Mouse (Mus musculus) mesoderm, embryonic 11.5 days (tissue): ENCODE measurements around the gene Tnfsf18.

Experiments
- DNase-seq: peaks from one replicate; pipeline ENCODE4 v3.0.0-alpha.2; 2012; ENCODE audit warnings: low read depth, low spot score

The Tnfsf18 gene

DNA sequence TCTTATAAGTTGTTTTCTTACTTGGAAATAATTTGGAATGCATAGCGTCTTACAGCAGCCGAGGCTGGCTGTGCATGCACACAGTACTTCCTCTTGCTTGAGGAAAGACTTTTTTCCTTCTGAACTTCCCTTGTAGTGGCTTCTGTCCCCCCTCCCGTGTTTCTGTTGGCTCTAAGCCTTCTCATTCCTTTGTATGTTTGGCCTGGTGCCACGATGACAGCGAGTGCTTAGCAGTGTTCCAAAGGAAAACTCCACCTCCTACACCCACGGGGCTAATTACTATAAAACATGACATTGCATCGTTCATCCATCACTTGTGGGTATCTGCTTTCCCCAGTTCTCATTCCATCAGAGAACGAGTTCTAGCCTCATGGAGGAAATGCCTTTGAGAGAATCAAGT, at the start of gene Tnfsf18:
Tnfsf18 (plus strand) TSS at position 313 of the 400 bp plus-strand sequence.
- peak; percentile 46 for DNase-seq

DNA sequence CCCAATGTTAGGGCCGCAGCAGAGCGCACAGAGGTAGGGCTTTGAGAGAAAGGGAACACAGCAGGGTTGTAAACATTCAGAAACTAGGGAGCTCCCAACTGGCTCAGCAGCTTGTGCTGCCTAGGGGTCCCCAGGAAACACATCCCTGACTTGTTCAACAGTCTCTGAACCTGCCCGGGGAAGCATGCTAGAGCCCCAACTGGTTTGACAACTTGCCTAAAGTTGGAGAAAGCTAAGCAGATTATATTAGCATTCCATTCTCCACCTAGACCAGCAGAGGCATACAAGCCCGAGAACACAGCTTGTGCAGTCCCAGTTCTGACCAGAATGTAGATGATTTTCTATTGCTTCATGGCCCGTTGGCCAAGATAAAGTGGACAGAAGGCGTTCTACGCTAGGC, 49.6 kb upstream of the Tnfsf18 start:
- DNase-seq = peak; percentile 10

DNA sequence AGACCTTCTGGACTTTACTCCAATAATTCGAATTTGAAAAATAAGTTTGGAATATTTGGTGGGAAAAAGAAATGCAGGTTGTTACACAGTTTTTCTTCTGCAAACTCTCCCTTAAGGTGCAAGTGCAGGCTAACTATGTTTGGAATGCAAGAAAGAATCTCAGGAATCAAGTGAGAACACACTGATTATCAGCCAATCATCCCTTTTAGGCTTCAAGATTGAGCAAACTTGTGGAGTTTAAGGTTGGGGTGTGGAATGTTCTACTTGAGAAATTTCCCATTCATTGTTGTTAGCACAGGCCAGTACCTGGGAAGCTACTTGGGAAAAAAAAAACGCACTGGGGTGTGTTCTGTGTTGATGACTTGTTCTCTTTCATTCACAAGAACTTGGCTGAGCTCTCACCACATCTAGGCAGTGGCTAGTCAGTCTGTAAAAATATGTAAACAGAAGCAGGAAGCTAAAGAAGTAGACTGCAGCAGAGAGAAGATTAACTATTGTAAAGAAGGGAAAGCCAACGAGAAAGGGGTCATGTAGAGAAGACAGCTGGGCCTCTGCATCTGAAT, 42.7 kb upstream of the Tnfsf18 start:
- no peak for DNase-seq

DNA sequence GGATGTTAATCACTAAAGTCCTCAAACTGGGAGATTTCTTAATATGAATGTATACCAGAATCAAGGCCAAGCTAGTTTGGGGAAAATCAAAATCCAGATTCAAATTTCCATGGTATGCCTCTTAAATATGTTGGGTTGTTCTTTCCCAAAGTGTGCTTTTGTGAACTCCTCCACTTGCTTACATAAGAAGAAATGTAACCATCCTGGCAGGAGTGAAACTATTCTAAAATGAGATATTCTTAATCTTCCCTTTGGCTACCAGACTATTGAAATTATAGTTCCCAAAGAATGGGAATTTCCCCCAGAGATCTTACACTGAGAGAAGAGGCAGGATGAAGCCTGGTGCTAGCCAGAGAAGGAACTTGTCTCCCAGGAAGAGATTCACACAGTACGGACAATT, 42.2 kb upstream of the Tnfsf18 start:
- no peak for DNase-seq

DNA sequence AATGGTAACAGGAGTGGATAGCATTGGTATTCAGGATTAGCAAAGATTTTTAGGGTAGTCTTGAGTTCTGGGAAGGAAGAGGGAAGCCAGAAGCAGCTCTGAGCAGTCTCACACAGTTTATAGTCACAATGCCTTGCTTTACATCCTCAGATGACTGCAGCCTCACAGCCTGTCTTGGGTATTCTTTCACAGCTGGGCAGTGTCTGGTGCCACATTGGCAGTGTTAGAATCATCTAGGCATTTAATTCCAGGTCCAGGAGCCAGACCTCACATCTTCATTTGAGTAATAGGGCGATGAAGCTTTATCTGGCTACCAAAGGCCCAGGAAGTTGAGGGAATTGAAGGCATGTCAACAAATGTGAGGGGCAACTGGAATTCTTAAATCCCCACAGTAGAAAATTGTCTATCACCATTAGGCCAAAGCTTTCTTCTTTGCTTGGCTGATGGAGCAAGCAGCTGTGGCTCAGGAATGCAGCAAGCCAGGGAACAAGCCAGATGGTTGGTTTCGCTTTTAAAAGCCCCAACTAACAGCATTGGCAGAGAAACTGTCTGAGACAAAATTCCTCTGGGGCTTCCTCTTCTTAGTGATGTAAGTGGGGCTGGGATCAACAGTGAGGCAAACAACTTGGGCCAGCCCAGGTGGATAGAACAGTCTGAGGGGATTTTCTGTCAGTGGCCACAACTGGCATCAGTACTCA, 30.9 kb upstream of the Tnfsf18 start:
- peak; percentile 58 for DNase-seq

DNA sequence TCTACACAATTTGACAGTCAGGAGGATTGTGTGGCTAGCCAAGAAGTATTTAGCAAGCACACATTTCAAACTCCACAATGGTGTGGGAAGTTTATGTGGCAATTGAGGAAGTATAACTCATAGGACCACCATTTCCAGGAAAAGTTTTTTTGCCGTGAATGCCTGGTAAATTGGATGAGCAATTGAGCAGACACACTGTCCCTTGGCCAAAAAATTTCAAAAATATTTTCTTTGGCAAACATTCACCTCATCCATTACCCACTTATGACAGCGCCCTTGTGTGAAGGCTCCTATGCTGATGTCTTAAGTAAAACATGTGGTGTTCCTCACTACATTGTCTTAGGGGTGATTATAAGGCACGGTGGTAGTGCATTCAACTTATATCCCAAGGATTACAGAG, 17.2 kb upstream of the Tnfsf18 start:
- DNase-seq = no peak

DNA sequence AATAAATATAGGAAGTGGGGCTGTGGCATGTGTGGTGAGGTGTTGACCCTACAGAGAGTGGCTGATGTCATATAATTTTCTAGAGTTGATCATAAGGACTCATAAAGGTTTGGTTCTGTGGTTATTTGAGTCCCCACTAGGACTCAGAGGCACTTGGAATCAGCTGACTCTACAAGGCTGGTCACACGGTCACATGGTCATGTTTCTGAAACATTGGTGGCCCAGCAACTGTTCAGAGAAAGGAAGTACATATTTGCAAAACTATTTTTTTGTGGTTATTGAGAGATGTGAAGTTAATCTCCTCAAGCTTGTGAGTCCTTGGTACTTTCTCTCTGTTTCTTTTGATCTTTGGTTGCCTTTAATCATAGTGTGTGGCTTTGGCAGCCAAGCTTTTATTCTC, 14.6 kb upstream of the Tnfsf18 start:
- no peak for DNase-seq

DNA sequence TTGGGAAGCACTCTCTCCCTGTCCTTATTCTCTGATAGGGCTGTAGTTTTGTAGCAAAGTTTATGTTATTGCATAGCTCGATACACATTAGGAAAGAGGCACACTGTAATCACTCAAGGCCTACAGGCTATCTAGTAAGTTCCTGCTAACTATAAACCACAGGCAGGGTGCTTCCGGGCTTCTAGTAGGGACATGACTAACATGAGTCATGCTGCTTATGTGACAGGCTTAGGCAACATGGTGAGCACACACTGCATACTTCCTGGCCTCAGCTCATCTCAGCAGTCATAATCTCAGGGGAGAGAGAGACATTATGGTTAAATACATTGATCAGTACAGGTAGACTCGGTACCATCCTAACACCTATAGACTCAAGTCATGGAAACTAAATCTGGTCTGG, 12.2 kb upstream of the Tnfsf18 start:
- no peak for DNase-seq

DNA sequence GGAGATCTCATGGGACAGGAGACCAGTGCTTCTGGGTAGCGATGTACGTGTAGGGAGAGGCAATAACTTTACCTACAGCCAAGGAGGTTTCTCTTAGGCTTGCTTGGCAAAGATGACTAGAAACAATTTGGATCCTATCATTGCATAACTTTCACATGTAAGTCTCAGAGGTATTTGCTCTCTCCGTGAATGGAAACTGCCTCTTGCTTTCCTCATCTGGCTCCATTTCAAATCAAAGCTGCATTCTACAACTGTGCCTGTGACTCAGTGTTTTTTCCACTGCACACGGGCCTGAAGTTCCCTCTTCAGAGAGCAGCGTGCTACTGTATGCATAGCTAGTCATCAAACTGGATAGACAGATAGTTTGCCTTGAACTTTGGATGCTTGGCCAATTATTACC, 7.4 kb upstream of the Tnfsf18 start:
- no peak for DNase-seq

DNA sequence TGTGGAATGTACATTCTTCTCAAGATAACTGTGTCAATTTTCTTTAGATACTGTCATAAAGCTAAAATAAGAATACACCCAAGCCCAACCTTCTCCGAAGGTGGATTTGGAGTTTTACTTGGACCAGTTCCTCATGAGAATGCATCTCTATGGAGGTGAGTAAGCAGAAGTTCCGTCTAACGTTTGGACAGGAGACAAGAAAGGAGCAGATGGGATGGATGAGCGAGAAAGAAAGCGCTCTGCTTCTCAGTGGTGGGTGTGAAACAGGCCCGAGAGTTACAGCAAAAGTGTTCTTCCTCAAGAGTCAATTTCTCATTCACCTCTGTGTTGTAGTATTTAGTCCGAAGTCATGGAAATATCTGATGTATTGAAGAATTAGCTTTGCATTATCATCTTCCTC, 2.7 kb upstream of the Tnfsf18 start:
- DNase-seq = no peak

DNA sequence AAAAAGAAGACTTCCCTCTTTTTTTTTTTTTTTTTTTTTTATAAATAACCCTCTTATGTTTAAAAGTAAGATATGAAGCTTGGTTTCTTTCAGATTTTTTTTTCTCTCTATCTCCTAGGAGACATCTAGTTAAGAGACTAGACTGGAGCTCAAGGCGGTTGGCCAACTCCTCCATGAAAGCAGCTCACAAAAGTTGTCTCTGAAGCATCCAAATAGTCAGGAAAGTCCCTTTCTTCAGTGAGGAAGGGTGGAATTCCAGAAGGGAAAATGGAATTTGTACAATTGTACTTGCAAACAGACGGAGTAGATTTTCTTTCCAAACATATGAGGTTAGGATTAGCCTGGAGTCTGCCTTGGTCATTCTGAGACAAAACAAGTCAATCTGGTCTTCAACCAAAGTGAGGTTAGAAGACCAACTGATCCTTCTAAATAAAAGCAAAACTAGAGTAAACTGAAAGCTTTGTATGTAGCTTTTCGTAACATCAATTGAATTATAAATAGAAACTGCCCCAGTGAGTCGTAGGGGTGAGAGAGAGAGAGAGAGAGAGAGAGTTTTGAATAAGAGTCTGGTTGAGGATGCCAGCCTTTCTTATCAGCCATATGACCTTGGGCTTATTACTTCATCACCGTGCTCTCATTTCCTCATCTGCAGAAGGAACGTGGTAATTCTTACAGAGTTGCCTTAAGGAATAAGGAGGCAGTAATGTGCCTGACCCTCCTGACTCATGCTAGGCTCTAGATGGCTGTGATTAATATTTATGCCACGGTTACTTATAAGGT, 2.6 kb downstream of the Tnfsf18 start:
- DNase-seq = no peak

DNA sequence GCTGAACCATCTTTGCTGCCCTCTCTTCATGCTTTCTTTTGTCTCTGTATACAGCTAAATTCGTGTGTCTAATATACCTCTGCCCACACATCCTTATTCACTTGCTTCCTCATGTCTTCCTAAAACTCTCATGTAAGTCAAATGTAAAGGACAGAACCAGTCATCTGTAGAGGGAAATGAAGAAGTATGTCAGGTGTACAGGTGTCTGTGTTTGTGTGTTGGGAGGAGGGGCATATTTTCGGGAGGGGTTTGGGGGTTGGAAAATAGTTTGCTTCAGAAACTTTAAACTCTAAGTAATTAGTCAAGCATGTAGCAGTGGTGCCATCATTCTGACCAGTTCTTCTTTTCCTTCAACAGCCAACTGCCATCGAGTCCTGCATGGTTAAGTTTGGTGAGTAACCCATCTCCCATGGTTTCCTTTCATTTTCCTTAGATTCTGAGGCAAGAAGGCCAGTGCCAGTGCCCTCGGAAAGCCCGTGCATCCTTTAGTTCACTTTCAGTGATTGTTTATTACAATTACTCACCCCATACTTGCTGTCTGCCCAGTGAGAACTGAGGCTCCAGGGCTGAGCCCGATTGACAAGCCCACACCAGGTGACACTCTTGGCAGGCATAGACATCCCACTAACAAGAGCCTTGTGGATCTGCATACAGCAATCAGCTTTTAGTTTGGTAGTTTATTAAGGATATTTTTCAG, 5.8 kb downstream of the Tnfsf18 start:
- DNase-seq = no peak

DNA sequence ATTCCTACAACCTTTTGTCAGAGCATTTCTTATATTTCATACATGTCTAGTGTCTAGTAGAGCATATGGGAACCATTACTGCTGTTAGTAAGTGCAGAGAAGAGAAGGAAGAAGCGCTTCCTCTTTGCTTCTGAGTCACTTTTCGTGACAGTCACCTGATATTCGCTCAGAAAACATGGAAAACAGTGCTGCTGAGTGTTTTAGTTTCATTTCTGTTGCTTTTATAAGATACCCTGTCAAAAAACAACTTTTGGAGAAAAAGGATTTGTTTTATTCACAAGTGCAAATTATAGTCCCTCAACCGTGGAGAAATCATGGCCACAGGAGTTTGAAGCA, 6.3 kb downstream of the Tnfsf18 start:
- no peak for DNase-seq

DNA sequence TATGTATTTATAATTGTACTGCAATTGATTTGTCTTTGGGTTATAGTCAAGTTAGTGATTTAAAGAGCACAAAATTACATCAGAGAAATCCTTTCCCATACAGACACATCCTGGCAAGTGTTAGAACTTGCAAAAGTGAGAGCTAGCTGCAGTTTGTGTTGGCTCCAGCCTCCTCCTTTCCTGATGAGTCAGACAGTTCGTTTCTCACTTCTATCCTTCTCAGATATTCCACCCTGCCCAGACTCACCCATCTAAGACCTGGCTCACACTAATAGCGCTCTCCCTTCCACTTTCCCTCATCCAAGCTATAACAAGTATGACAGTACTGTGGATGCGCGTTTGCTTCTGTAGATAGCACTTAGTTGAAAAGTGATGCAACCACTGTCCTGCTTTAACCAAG, 11.9 kb downstream of the Tnfsf18 start:
- no peak for DNase-seq

DNA sequence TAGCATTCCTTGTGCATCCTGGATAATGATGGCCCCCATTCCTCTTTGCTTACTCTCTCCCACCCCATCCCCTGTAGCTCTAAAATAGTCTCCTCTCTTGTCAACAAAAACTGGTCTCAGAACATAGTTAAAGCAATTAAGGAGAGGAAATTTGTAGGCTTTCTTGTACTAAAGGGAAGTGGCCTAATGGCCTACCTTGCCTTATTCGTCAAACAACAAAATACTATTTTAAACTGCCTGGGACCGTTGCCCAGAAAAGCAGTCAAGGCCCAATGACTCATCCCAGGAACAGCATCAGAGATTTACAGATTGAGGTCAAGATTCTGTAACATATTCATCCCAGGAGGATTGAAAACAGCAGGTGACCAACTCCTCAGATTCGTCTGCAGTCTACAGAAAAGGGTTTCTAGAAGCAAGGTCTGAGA, 13.2 kb downstream of the Tnfsf18 start:
- DNase-seq = no peak

DNA sequence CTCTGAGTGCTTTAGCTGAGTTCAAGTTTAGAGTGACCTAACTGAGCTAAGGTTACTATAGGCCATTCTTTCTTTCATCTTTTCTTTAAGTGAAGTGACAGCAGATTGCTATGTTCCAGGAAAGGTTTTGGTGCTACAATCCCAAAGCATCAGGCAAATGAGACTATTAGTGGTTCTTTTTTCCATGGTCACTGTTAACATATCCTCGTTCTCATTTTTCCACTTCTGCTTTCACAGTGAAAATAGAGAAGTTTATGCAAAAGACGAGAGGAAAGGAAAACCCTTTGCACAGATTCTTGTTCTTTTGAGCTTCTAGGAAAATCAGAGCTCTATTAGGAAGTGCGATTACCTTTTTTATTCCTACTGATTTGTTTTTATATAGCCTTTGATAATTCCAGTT, 22.9 kb downstream of the Tnfsf18 start:
- no peak for DNase-seq

DNA sequence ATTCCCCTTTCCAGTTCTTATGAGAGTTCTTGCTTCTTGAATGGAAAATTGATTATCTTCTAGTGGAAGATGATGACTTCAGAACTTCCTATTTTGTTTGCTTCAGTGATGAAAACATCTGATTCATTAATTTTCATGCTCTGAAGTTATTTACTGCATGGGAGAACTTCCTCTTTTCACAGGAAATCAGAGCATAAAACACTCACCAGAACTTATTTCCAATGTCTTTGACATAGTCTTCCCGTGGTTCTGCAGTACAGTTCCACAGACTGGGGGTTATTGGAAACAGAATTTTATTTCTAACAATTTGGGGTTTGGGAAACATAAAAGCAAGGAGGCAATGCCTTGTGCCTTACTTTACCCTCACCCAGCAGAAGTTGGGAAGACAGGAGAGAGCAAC, 25.8 kb downstream of the Tnfsf18 start:
- DNase-seq = no peak

DNA sequence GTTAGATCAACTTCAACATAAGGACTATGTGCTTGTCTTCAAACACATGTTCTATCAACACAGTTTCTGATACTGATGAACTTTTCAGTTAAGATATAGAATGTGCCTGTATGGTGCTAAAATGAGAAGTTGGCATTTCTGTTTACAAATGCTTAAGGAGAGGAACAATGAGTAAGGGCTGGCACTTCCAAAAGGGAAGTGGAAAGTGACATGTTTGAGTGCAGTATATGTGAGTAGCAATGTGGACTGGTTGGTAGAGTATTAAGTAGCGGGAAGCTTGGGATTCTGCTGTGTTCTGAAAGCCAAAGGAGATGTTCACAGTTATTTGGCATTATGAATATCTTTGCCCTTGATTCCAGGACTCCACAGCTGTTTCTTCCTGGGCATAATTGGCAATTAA, 33.7 kb downstream of the Tnfsf18 start:
- no peak for DNase-seq

DNA sequence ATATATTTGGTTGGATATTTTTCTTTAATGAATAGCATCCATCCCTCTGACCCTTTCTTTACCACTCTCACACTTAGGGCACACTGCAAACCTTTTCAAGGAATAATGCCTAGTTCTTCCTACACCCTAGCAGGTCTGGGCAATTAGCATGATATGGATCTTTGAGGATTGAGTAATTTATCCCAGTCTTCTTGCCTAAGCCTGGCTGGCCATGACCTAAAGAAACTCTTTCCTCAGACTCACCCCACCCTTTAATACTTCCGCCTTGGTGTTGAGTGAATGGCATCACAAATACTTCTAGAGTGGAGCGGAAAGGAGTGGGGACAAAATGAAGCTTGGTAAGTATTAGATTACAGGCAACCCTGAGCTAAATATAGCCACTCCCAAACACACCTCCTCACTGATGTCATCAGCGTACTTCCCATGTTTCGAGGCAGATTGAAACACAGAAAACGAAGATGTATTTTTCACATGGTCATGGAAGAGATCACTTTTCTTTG, 56.2 kb downstream of the Tnfsf18 start:
- DNase-seq = no peak

DNA sequence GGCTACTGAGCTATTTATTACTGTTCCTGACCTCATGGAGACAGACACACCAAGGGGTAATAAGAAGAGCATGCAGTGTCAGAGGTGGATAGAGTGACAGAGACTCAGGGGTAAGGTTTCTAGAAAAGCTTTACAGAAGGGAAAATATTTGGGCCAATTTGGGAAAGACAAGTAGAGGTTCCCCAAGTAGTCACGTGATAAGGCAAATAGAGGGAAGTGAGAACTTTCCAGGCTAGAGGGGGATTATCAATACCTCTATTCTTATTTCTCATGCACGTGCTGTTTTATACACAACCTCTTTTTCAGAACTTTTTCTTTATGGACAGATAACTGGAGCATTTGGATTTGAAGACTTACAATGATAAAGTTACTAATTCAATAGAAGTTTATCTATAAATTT, 57.6 kb downstream of the Tnfsf18 start:
- DNase-seq = no peak
